Mouse (Mus musculus): ENCODE measurements around the gene Prss56.

Gene Prss56

DNA sequence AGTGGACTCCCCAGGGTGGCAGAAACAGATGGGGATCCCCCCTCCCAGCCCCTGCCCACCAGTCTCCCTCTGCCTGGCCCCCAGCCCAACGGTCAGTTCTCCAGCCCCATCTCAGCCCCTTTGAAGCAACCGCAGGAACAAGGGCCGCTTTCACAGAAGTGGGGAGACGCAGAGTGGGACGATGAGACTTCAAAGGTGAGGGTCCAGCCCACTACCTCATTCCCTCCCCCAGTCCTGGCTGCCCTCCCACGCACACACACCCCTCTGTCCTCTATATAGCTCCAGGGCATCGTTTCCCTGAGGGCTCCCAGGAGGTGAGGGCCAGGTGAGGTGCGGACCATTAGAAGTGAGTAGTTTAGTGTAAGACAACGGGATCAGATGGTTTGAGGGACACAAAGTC lies at the start of gene Prss56:
TSS of gene Prss56 (plus strand) at position 301 of the 400 bp plus-strand sequence.
- DNase-seq (ENCODE audit: low read depth, low spot score) = no peak

DNA sequence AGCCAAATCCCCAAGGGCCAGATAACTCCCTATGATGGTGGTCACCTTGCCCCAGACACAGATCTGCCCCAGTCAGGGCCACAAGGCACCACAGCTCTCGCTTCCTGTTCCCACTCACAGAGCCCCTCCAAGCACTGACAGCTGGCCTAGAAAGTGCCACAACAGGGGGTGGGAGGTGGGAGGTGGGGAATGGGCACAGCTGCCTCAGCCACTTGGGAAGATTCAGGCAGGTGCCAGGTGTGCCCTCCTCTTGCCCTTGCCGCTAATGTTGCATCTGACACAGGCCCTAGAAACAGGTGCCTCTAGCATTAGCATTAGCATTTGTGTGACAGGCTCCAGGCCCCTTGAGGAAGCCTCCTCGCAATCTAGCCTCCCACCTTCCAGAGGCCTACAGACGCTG lies 41.6 kb upstream of the Prss56 start:
- no peak for DNase-seq (ENCODE audit: low read depth, low spot score)

DNA sequence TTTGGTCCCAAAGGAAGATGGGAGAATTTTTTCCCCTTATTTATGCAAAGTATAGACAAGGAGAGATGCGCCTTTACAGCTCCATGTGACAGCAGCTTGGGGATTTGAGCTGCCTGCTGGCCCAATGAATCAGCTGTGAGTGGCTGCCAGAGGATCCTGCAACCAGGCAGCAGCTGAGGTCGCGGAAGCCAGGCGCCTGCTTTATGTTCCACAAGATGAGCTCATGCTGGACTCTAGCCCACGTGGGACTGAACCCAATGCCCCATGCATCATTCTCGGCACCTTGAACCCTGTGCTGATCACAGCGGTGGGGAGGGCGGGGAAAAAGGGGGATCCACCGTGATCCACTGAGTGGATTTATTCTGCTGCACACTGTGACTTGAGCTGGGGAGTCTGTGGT lies 40.7 kb upstream of the Prss56 start:
- no peak for DNase-seq (ENCODE audit: low read depth, low spot score)

DNA sequence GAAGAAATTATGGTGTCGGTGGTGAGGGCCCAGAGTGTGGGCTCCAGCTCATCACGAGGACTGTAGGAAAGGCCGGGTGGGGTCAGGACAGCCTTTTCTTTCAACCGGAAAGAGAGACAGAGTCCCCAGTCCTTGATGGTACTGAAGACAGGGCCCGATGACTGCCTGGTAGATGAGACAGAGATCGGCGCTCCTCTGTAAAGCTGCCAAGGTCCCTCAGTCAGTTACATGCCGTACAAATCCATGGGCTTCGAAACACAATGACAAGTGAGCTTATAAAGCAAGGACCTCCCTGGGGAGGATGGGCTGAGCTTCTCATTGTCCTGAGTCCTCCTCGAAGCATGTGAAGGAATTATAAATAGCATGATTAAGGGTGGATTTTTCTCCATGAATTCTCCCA lies 40.0 kb upstream of the Prss56 start:
- DNase-seq (ENCODE audit: low read depth, low spot score) = no peak

DNA sequence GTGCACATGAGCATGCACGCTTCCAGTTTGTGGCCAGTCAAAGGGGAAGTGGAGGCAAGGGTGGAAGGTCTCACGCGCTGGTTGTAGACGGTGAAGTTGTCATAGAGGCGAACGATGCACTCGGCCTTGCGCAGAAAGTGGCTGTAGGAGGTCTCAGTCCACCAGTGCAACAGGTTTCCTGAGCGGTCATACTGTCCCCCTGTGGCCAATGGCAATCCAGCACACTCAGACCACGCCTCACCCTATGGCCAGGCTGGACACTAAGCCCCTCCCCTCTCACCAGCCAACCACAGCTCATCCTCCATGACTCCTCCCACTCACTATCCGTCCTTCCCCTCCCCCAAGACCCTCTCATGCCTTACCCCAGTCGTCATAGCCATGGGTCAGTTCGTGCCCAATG lies 33.7 kb upstream of the Prss56 start:
- no peak for DNase-seq (ENCODE audit: low read depth, low spot score)

DNA sequence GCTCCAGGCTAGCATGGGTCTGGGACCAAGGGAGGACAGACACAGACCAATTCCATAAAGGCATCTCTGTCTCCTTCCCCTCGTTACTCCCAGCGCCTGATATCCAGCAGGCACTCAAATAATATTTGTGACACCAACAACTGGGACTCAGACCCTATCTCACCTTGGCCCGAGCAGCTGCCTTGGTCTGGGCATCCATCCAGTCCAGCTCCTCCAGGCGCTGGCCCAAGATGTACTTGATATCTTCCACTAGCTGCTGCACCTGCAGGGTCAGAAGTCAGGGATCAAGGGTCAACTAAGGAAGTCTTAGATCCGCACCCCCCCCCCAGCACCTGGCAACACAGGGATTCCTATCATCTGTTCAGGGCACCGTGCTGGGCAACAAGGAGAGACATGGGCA lies 31.8 kb upstream of the Prss56 start:
- DNase-seq (ENCODE audit: low read depth, low spot score) = no peak

DNA sequence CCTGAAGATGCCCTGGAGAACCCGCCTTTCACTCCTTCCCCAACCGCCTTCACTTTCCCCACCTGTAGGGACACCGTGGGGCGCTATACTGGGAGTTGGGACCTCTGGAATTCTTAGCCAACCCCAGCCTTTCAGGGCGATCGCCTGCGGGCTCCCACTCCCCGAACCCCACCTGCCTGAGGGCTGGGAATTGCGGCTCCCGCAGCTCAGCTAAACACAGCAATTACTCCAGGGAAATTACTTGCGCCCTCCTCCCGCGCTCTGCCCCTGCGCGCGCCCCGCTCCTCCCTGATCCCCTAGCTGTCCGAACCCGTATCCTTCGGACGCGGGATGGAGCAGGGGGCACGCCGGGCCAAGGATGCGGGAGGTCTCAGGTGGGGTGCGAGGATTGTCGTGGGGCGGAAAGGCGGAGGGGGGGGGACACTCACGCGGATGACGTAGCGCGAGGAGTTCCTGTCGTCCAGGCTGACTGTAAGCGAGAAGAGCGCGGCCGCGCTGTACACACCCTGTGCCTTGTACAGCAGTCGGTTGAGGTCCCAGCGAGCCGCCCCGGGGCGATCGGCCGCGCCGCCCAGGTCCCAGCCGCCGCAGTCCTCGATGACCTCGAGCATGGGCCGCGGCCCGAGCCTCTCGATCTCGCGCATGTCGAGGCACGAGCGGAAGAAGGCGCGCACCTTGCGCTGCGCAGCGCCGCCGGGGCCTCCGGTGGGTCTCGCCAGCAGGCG lies 29.2 kb upstream of the Prss56 start:
- peak; percentile 65 for DNase-seq (ENCODE audit: low read depth, low spot score)

DNA sequence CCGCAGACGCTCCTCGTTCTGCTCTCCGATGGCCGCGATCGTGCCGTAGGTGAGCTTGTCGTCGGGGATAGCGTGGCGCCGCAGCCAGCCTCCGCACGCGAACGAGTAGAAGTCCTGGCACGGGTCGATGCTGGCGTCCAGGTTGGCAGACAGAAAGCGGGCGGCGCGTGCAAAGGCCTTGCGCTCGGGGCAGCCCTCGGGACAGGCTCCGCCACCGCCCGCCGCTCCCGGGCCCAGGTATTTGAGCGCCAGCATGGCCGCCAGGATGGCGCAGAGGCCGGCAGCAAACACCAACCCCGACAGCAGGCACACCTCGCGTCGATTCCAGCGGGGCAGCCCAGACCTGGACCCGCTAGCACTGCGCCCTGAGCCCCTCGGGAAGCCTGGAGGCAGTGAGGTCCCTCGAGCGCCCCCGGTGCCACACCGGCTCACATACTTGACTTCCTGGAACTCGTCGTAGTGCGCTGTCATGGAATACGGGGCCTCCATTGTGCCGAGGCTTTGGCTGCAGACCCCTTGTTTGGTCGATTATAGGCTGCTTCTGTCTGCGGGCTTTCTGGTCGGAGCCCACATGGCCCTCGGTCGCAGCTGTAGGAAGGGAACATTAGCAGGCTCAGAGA lies 28.5 kb upstream of the Prss56 start:
- DNase-seq (ENCODE audit: low read depth, low spot score) = peak; percentile 60

DNA sequence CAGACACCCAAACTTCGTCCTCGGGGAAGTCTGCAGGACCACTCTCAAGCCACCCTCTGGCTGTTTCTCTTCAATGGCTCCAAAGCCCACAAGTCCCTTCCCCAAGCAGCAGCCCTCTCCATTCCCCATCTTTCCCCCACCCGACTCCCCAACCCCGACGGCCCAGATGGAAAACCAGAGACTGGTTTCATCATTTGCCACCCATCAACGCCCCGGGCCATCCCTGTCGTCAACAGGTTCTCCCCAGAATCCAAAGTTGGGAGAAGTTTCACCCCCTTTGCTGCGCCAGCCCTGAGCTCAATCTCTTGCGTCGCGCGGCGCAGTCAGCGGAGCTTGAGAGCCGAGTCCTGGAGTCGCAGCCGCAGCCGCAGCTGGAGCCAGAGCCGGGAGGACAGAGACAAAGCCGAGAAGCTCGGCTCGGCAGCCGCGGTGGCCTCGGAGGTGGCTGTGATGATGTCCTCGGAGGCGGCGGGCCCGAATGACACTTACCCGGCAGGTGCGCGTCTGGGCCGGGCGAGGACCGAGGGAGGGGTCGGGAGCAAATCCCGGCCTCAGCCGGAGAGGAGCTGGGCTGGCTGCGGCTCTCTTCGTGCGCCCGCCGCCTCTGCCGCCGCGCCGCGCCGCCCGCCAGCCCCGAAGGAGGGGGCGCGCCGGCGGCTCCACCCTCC lies 27.4 kb upstream of the Prss56 start:
- DNase-seq (ENCODE audit: low read depth, low spot score) = peak; percentile 71

DNA sequence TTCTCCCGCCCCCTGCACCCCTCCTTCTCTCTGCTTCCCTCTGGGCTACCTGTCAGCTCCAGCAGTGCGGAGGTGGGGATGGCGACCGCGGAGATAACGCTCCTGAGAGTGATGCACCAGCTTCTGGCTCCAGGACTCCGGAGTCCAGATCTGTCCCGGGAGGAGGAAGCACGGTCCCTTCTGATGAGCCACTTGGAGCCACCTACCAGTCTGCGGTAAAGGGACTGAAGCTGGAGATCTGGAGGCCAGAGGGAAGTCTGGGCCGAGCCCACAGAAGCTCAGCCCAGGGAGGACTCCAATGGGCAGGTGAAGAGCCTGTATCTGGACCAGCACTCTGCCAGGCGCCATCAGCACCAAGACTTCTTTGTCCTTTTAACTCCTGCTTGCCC lies 26.9 kb upstream of the Prss56 start, which contains the start of gene Ecel1:
TSS of gene Ecel1 (minus strand) at position 323 of the 389 bp plus-strand sequence.
- DNase-seq (ENCODE audit: low read depth, low spot score) = peak; percentile 52

DNA sequence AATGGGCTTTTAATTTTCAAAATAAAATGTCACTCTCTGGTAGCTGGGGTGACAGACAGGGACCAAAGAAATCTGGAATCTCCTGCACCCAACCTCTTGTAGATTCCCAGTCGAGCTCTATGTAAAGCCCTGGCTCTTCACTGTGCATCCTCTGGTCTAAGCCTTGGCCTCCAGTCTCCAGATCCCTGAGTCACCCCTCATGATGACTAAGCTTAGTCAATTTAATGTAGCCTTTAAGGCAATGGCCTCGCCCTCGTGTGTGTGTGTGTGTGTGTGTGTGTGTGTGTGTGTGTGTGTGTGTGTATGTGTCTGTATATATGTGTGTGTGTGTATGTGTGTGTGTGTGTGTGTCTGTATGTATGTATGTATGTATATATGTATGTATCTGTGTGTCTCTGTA lies 23.7 kb upstream of the Prss56 start:
- DNase-seq (ENCODE audit: low read depth, low spot score) = no peak

DNA sequence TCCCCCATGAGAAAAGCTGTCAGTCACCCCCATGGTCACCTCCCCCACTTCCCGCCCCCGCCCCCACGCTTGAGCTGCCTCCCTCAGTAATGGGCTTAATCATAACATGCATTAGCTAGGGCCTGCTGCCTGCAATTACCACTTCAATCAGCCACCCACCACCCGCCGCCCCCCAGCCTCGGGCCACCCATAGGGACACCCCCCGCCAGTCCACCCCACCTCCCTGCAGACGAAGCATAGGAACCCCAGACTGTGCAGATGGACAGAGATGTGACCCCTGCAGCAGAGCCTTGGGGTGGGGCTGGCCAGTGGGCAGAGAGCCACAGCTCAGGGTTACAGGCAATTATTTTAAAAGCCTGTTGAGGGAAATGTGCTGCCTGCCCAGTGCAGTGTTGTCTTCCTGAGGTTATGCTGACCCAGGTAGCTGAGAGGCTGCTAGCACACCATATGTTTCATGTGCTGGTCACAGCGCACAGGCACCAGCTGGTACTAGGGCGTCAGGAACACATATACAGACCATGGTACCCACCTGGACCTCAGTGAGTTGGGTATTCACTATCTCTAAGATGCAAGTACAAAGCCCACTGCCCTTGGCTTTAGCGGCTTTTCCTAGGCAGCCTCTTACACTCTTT lies 18.8 kb upstream of the Prss56 start:
- no peak for DNase-seq (ENCODE audit: low read depth, low spot score)

DNA sequence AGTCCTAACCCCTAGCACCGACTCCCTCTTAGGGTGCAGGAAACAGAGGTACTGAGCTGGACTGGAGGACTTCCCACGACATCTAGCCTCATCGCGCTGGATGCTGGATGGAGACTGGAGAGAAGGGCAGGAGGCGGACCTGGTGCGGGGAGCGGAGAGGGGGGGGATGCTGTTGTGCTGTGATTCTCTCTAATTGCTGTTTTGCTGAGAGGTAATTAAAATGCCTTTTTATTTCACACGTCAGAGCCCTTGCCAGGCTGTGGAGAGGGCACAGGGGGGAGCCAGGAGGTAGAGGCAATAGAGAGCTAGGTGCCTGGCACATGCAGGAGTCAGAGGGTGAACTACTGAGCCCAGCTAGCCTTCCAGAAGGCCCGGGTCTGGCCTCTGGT lies 18.3 kb upstream of the Prss56 start:
- no peak for DNase-seq (ENCODE audit: low read depth, low spot score)

DNA sequence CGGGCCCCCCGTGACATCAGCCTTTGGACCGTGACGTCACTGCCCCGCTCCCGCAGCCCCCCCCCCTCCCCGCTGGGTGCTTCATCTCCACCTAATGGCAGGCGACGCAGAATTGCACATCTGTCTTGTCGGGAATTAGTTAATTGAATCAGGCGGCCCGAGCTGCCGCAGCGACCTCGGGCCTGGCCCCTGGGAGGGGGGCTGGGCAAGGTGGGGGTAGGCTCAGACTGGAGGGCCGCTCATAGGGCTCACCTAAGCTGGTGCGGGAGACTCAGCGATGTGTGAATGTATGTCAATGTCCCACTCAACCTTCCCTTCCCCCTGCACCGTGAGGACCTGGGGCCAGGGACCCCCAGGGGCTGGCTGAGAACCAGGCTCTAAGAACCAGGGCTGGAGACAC lies 12.7 kb upstream of the Prss56 start:
- no peak for DNase-seq (ENCODE audit: low read depth, low spot score)

DNA sequence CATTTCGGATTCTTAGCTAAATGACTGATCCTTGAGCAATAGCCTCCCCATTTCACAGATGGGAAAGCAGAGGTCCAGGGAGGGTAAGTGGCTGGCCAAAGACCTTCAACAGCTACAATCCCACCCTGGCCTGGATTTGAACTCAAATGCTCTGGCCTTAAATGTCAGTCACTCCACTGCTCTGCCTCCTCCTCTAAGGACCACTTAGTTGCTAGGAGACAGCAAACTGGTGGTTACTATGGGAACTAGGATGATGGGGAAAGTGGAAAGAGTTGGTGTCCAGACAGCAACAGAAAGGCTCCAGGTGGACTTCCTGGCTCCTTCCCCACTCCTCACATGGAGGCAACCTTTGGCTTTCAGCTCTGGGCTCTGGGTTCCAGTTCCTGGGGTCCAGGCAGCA lies 11.8 kb upstream of the Prss56 start:
- DNase-seq (ENCODE audit: low read depth, low spot score) = no peak

DNA sequence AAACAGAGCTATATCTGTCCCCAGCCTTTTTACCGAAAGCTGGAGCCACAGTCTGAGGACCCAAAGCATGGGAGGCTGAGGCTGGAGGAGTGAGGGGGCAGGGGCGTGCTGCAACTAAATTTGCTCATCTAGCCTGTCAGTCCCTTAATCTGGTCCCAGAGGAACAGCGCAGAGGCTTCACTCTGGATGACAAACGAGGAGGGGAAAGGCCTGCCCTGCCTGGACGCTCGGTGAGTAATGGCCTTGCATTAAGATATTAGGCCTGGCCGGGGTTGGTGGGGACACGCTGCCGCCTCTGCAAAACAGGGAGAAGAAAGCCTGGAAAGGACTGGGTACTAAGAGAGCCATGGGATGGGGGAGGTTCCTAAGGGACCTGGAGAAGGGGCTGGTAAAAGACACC lies 10.8 kb upstream of the Prss56 start:
- no peak for DNase-seq (ENCODE audit: low read depth, low spot score)

DNA sequence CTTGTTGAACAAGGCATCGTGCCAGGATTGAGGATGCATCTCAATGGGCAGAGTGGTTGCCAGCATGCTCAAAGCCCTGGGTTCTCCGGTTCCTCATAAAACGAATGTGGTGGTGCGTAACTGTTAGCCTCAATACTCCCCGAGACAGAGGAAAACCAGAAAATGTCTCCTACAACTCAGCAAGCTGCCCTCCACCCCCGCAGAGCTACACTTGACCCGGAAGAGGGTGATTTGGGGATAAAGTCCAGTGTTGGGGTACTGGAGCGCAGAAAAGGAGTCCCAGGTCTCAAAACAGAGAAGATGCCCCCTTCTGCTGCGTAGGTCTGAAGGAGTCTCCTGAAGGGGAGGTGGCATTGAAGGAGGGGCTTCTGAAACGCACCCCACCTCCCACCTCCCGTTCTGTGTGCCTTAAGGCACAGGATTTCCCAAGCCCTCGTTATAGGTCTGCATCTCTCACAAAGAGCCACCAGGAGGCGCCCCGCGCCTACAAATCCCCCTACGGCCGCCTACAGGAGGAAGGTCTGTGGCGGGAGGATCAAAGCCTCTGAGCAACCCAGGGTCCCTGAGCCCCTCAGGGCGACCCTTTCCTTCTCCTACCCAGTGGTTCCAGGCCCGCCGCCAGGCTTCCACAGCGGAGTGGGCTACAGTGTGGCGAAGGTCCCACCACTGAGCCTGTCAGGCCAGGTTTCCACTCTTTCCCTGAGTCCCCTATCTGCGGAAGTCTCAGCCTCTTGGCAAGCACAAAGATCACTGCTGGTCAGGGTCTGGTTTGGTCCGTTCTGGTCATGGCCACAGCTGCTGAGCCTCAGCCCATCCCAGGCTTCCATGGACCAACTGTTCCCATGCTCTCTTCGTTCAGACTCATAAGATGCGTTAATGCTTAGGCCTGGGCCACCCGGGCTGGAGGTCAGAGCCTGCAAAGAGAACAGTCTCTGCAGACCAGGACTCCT lies 8.8 kb upstream of the Prss56 start:
- DNase-seq (ENCODE audit: low read depth, low spot score) = peak; percentile 89

DNA sequence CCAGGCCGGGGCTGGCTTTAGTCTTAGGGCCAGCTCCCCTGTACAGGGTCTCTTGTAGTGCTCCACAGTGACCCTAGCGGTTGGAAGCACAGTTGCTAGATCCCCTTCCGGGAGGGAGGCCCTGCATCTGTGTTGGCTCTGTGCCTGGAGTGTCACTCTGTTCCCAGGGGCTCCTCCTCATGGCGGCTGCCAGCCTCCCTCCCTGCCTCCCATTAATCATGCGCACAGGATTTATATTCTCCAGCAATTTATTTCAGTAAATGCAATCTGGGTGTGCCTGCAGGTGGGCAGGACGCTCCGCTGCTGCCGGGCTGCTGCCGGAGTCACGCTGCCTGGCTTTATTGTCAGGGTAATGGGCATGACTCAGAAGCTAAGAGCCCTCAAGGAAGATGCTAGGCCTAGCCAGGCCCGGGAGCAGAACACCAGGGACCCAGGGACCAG lies 7.2 kb upstream of the Prss56 start:
- DNase-seq (ENCODE audit: low read depth, low spot score) = peak; percentile 81

DNA sequence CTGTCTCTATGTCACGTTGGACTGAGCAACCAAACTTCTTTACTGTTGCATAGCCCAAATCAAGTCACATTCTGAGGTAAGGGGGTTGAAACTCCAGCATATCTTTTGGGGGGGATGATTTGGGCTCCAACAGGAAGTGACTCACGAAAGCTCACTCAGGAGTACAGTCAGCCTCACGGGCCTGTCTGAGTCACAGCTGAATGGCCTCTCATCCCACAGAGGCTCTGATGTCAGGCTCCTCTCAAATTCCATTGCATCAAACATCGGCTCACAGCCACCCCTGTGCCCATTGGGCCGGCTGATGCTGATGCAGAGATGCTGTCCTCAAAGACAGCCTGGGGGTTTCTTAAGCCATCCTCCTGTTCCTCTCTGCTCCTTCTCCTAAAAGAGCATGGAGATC lies 2.2 kb upstream of the Prss56 start:
- no peak for DNase-seq (ENCODE audit: low read depth, low spot score)

DNA sequence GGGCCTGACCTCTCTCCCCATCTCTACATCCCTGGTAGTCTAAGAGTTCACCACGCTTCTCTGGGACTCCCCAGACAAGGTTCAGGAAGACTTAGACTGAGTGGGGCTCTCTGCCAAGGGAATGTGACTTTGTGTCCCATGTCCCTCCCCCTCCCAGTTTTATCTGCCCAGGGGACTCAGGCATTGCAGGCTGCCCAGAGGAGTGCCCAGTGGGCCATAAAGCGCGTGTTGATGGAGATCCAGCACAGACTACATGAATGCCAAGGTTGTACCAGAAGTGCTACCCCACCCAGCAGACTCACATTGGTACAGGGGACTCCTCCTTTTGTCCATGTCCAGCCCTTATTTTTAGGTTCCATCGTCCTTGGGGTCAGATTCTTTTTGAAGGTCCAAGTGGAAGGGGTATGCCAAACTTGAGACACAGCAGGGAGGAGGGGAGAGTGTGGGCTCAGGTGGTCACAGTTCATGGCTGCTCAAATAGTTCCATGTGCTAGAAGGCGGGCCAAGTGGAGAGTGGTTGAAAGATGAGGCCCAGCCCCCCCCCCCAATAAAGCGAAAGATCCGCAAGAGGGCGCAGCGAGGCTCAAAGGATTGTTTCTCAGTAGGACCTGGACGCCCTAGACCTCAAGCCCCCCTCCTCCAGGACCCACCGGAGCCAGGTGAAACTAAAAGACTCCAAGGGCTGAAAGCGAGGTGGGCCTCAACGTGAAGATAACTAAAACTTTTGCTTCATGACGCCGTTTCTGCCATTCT lies 1.1 kb downstream of the Prss56 start:
- peak; percentile 78 for DNase-seq (ENCODE audit: low read depth, low spot score)

DNA sequence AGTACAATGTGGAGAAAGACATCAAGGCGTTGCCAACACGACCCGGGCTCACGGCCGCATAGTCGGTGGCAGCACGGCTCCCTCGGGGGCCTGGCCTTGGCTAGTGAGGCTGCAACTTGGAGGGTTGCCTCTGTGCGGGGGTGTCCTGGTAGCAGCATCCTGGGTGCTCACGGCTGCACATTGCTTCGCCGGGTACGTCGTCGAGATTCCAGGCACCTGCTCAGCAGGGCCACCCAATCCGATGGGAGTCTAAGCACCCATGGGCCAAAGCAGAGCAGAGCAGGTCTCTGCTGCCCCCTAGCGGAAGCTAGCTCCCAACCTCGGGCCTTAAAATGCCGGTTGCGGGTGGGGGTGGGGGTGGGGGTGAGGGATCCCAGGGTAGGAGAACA lies 1.6 kb downstream of the Prss56 start:
- peak; percentile 90 for DNase-seq (ENCODE audit: low read depth, low spot score)
